Mouse (Mus musculus) cerebral cortex, adult 2 months (tissue): ENCODE data around the gene Krt15.

Experiments used
- WGBS: fragments of 180-500 bp; shearing (Covaris S2); methylation state at CpG from one replicate; pipeline ENCODE4 v1.1.7; 2018; 5-methylcytosine and 5-hydroxymethylcytosine counted together

Gene Krt15

DNA sequence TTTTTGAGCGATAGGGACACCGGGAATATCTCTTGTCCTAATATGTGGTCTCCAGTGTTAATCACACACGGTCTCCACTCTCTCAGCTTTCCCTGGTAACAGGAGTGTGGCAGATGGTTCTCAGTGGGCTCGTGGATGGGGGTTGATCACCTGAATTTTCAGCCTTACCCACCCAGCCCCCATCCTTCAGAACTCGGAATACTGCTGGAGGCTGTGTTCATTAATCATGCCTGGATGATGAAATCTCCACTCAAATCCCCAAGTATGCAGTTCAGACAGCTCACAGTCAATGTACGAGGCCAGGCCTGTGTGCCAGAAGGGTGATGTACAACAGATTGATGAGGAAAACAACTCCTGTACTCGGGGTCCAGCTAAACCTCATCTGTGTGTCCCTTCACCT lies 10.8 kb downstream of the Krt15 start:
- 84% methylated on average over 7 of the region's 7 CpGs for WGBS

DNA sequence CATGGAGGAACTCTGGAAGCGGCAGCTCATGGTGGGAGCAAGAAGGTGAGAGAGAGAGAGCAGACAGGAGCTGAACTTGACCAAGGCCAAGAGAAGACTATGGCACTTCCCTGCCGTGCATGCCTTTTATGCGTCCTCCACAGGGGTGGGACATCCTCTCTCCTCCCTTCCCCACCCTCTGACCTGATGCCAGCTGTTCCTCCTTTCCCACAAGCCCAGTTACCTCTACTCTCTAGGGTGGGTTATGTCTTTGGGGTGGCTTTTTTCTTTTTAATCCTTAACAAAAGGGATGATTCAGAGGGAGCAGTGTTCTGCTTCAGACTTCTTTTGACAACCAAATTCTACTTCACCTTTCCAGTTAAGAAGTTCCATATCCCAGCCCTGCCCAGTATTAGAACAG lies 14.3 kb downstream of the Krt15 start, which contains the start of gene Krt13:
Krt13 (minus strand) TSS at position 101 of the 400 bp plus-strand sequence.
- WGBS = 81% methylated on average over 3 of the region's 3 CpGs

DNA sequence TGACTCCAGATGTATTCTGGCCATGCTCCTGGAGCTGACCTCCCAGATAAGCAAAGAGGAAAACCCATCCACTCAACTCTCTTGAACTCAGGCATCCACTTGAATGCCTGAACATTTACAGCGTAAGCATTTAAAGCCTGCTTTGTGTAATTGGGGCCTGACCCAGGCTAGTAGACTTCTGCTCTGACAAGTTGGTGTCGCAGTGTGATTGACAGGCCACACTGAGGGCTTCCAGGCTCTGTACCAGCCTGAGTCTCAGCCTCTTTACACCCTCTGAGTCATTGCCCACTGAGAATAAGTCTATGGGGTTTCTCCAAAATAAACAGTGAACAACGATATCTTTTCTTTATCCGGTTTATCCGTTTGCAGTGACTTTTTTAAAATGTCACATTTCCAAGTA lies 15.4 kb downstream of the Krt15 start:
- WGBS = 87% methylated on average over 5 of the region's 5 CpGs

- WGBS = 90% methylated on average over 2 of the region's 2 CpGs
Observed at GRCm38 (mm10) chr11:100113742-100114029, 22.0 kb downstream of the Krt15 start.

DNA sequence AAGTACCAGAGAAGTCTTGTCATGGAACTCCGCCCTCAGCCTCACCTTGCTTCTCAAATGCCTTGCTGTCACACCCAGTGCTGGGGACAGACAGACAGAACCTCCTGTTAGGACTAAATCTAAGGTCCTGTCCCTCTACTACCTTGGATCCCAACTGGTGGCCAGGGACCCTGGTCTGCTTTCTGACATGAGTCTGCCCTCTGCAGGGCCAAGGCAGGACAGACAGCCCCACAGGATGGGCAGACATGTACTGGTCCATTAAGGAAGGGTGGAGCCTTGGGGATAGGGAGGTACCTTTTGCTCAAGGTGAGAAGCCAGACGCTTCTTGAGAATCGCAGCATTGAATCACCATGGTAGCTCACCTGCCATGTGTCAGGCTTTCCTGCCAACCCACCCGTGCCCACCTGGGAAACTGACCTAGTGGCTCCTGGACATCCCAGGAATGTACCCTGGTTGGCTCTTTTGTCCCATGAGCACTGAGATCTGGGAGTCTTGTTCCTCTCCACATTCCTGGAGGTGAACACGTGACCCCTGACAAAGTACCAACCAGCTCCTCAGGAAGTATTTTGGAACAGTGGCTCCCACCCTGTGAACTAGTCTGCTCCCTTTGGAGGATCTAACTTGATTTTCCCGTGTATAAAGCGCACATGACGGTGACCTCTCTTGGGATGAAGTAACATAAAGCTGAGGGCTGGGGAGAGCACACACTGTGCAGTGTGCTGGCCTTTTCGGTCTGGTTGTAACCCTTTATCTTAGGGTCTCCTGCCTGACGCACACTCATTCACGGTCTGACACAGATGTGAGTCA lies 22.6 kb downstream of the Krt15 start:
- WGBS = 87% methylated on average over 11 of the region's 11 CpGs

- 90% methylated on average over 6 of the region's 6 CpGs for WGBS
Observed at GRCm38 (mm10) chr11:100105576-100106122, 30.1 kb downstream of the Krt15 start, which contains the start of gene Krt36. TSS of gene Krt36 (minus strand) at chr11:100105626.

- whole genome bisulfite sequencing = 78% methylated on average over 15 of the region's 15 CpGs
Observed at GRCm38 (mm10) chr11:100102693-100103429, 32.9 kb downstream of the Krt15 start.

DNA sequence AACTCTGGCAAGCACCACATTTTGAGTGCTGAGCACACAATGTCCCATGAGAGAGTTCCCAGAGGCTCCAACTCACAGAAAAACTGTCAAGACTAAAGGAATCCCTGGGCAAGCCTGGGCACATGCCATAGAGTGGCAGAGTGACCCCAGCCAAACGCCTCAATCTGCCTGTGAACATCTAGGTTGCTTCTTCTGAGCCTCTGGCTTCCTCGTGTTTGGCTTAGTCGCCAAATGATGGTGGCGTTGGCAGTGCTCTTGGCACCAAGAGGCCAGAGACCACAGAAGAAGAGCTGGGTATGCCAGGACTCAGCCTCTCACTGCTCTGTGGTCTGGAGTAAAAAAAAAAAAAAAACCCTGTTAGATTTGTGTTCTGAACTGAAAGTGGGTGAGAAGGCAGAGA lies 35.3 kb downstream of the Krt15 start:
- WGBS = 71% methylated on average over 4 of the region's 4 CpGs

DNA sequence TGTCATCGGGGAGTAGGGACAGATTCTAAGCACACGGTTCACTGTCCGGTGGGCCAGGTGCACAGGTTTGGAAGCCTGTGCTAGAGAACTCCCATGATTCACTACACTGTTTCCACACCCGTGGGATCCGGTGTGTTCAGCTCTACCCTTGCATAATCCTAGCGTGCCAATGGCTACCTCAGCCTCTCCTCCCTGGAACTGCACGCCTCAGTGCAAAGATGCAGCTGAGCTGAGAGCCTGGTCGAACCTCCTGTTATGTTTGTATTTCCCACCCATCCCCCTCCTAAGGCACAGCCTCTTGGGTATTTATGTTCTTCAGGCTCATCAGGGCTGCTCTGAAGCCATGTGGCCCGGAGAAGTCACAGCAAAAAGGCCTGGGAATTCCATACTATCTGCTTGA lies 37.9 kb downstream of the Krt15 start:
- WGBS = 85% methylated on average over 9 of the region's 9 CpGs

DNA sequence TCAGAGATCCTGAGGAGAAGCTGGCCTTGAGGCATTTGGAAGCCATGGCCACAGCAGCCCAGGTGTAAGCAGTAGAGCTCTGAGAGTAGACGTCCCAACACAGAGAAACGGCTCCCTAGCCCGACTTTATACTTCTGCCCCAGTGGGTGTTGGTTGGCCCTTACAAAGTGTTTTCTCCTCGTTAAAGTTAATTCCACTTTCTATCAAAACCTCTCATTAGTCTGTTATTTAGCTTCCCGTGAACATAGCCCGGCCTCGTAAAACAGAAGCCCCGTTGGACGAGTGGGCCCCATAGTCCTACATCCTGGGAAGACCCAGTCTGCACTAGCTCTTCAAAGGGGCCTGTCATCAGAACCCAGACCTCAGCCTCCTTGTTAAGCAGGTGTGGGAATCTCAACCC lies 39.6 kb downstream of the Krt15 start, which contains the start of gene Krt35:
Krt35 (minus strand) TSS at position 101 of the 400 bp plus-strand sequence.
- 75% methylated on average over 9 of the region's 9 CpGs for WGBS

GRCm38 (mm10) chr11:100088378-100089025 lies 47.2 kb downstream of the Krt15 start:
- WGBS = 53% methylated on average over 7 of the region's 7 CpGs

DNA sequence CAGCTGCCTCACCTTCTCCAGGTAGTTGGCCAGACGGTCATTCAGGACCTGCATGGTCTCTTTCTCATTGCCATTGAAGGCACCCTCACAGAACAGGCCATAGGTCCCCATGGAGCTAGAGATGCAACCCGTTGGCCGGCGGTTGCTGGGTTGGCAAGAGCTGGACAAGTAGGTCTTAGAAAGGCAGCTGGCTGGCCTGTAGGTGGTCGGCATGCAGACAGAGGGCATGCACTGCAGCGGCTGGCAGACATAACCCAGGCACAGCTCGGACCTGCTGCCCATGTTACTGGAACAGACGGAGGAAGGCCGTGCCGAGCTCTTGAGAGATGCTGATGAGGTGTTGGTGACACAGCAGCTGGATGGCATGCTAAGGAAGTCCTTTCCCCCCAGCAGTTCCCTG lies 47.9 kb downstream of the Krt15 start, which contains the start of gene Krt32:
Krt32 (minus strand) TSS at position 366 of the 400 bp plus-strand sequence.
- WGBS = 88% methylated on average over 10 of the region's 10 CpGs
